Mouse (Mus musculus) myocyte (in vitro differentiated cells): Measurements from ENCODE around the gene Cd68. TPM values are rescaled to one million over a fixed set of nuclear protein-coding genes. Genes with fewer than 3 reads are reported as not detected.

Experiments
- H3K27me3 ChIP-seq: one replicate; pipeline ENCODE4 v1.6.1; 2011; ENCODE audit not compliant: control insufficient read depth, insufficient read depth, insufficient read length
- H3K36me3 ChIP-seq: one replicate; pipeline ENCODE4 v1.6.1; 2011; ENCODE audit not compliant: control insufficient read depth, insufficient read depth
- H3K4me2 ChIP-seq: one replicate; pipeline ENCODE4 v1.6.1; 2011; ENCODE audit warnings: low read depth, control low read depth
- H3K4me3 ChIP-seq: one replicate; pipeline ENCODE4 v1.5.1; 2011; ENCODE audit warnings: mild to moderate bottlenecking, control low read depth, moderate library complexity
- H3K79me2 ChIP-seq: one replicate; pipeline ENCODE4 v1.6.1; 2011; ENCODE audit not compliant: control insufficient read depth, insufficient read depth
- H3ac ChIP-seq: one replicate; pipeline ENCODE4 v1.6.1; 2011; ENCODE audit not compliant: control insufficient read depth, insufficient read length
- CEBPB ChIP-seq: IDR thresholded peaks from 2 replicates; pipeline ENCODE4 v1.6.1; 2011; ENCODE audit warnings: mild to moderate bottlenecking, moderate library complexity; ENCODE audit not compliant: poor library complexity, insufficient read depth, severe bottlenecking
- E2F4 ChIP-seq: IDR thresholded peaks from one replicate; pipeline ENCODE4 v1.6.1; 2011; ENCODE audit warnings: mild to moderate bottlenecking, control low read depth, moderate library complexity; ENCODE audit not compliant: insufficient read depth
- MAX ChIP-seq: IDR thresholded peaks from one replicate; pipeline ENCODE4 v1.6.1; 2011; ENCODE audit warnings: low read depth, mild to moderate bottlenecking, control low read depth
- MYOD1 ChIP-seq, 3 experiments: IDR thresholded peaks; one replicate each; pipeline ENCODE4 v1.6.1; 2011; ENCODE audit warnings: control low read depth in 2 of 3, low read depth in 2 of 3, mild to moderate bottlenecking in 2 of 3, moderate library complexity in 1 of 3; ENCODE audit not compliant: insufficient read length in 2 of 3, control insufficient read depth in 1 of 3
- MYOG ChIP-seq, 3 experiments: IDR thresholded peaks; one replicate each; pipeline ENCODE4 v1.6.1; 2011; ENCODE audit warnings: control low read depth in 2 of 3, low read depth in 2 of 3, mild to moderate bottlenecking in 2 of 3; ENCODE audit not compliant: insufficient read length in 2 of 3, control insufficient read depth in 1 of 3, insufficient read depth in 1 of 3
- POLR2A ChIP-seq: IDR thresholded peaks from one replicate; pipeline ENCODE4 v1.6.1; 2011; ENCODE audit warnings: low read depth, mild to moderate bottlenecking, control low read depth, moderate library complexity; ENCODE audit not compliant: insufficient read length
- POLR2AphosphoS2 ChIP-seq: IDR thresholded peaks from one replicate; pipeline ENCODE4 v1.6.1; 2011; ENCODE audit warnings: low read depth, control low read depth; ENCODE audit not compliant: insufficient read length
- REST ChIP-seq: IDR thresholded peaks from one replicate; pipeline ENCODE4 v1.6.1; 2011; ENCODE audit warnings: mild to moderate bottlenecking, control low read depth, moderate library complexity; ENCODE audit not compliant: insufficient read depth, insufficient read length
- SRF ChIP-seq: IDR thresholded peaks from one replicate; pipeline ENCODE4 v1.6.1; 2011; ENCODE audit warnings: low read depth; ENCODE audit not compliant: control insufficient read depth, insufficient read length
- TCF12 ChIP-seq: IDR thresholded peaks from one replicate; pipeline ENCODE4 v1.6.1; 2011; ENCODE audit warnings: mild to moderate bottlenecking, control low read depth; ENCODE audit not compliant: poor library complexity, insufficient read depth, severe bottlenecking
- TCF3 ChIP-seq: IDR thresholded peaks from one replicate; pipeline ENCODE4 v1.6.1; 2011; ENCODE audit warnings: low read depth, control low read depth; ENCODE audit not compliant: insufficient read length
- USF1 ChIP-seq: IDR thresholded peaks from one replicate; pipeline ENCODE4 v1.6.1; 2011; ENCODE audit warnings: low read depth, mild to moderate bottlenecking, control low read depth, moderate library complexity
- polyA plus RNA-seq: library from polyadenylated mRNA; unstranded; fragments of >200 nt; fragmentation: generic; extraction: Trizol; gene quantifications from one replicate; pipeline ENCODE4 v1.2.1, GENCODE M21; 2012; ENCODE audit warnings: missing spikeins

The Cd68 gene
- polyA plus RNA-seq, 1 experiment: 0.96 TPM

- Histone ChIP-seq H3K27me3 (no peaks in the 10 kb centered on the region), H3K4me3 (no peak overlapping the region), H3K4me2 (no peak overlapping the region), H3K79me2 (no peaks in the 10 kb centered on the region), H3K36me3 (no peaks in the 10 kb centered on the region), H3ac (no peak overlapping the region)
- no peak for TF ChIP-seq TCF3
- TF ChIP-seq SRF: no peak
- TF ChIP-seq CEBPB: no peak
- no peak for TF ChIP-seq REST
- no peak for TF ChIP-seq USF1
- no peak for TF ChIP-seq TCF12
- no peak for TF ChIP-seq MYOD1 (IDR thresholded peaks at IDR 0.05; ENCODE audit: control insufficient read depth in 1 of 3, insufficient read length in 2 of 3, low read depth in 2 of 3)
- no peak for TF ChIP-seq MAX
- no peak for TF ChIP-seq MYOG (IDR thresholded peaks at IDR 0.05; ENCODE audit: control insufficient read depth in 1 of 3, insufficient read depth in 1 of 3, insufficient read length in 2 of 3, low read depth in 2 of 3)
- no peak for TF ChIP-seq E2F4
Measured at GRCm38 (mm10) chr11:69711082-69711481, 45.1 kb upstream of the Cd68 start.

- H3K27me3 ChIP-seq: no peaks in the 10 kb centered on the region
- H3ac ChIP-seq: no peak overlapping the region
Measured at GRCm38 (mm10) chr11:69710470-69710869, 44.5 kb upstream of the Cd68 start.

GRCm38 (mm10) chr11:69709554-69710446, 43.8 kb upstream of the Cd68 start:
- Histone ChIP-seq H3K36me3 (no peaks in the 10 kb centered on the region), H3K79me2 (no peaks in the 10 kb centered on the region), H3K4me2 (no peak overlapping the region), H3ac (no peak overlapping the region), H3K27me3 (no peaks in the 10 kb centered on the region), H3K4me3 (no peak overlapping the region)
- TF ChIP-seq TCF3 (no peak), POLR2A (no peak), MYOD1 (IDR thresholded peaks at IDR 0.05; ENCODE audit: control insufficient read depth in 1 of 3, insufficient read length in 2 of 3, low read depth in 2 of 3) (no peak), SRF (no peak), MYOG (IDR thresholded peaks at IDR 0.05; ENCODE audit: control insufficient read depth in 1 of 3, insufficient read depth in 1 of 3, insufficient read length in 2 of 3, low read depth in 2 of 3) (no peak), USF1 (no peak)

More at GRCm38 (mm10) chr11:69710470-69710869, 44.5 kb upstream of the Cd68 start:
- TF ChIP-seq MYOG (IDR thresholded peaks at IDR 0.05; ENCODE audit: control insufficient read depth in 1 of 3, insufficient read depth in 1 of 3, insufficient read length in 2 of 3, low read depth in 2 of 3) (no peak), MAX (no peak), E2F4 (no peak), SRF (no peak), CEBPB (no peak)
- Histone ChIP-seq H3K79me2 (no peaks in the 10 kb centered on the region), H3K4me2 (no peak overlapping the region), H3K36me3 (no peaks in the 10 kb centered on the region), H3K4me3 (no peak overlapping the region)

- no peak overlapping the region for H3ac ChIP-seq
- H3K79me2 ChIP-seq: no peaks in the 10 kb centered on the region
- TF ChIP-seq MAX: no peak
- no peak for TF ChIP-seq POLR2A
- H3K4me2 ChIP-seq: no peak overlapping the region
- no peaks in the 10 kb centered on the region for H3K27me3 ChIP-seq
- H3K36me3 ChIP-seq: no peaks in the 10 kb centered on the region
- no peak overlapping the region for H3K4me3 ChIP-seq
Measured at GRCm38 (mm10) chr11:69708614-69709265, 42.8 kb upstream of the Cd68 start.

GRCm38 (mm10) chr11:69707873-69708381, 42.0 kb upstream of the Cd68 start:
- H3K79me2 ChIP-seq: no peaks in the 10 kb centered on the region
- no peaks in the 10 kb centered on the region for H3K27me3 ChIP-seq
- H3K4me2 ChIP-seq: no peak overlapping the region
- H3K36me3 ChIP-seq: no peaks in the 10 kb centered on the region
- no peak overlapping the region for H3K4me3 ChIP-seq
- H3ac ChIP-seq: no peak overlapping the region
- no peak for TF ChIP-seq TCF3
- TF ChIP-seq POLR2AphosphoS2: no peak
- TF ChIP-seq CEBPB: no peak
- TF ChIP-seq SRF: no peak
- no peak for TF ChIP-seq E2F4
- TF ChIP-seq USF1: no peak
- no peak for TF ChIP-seq REST
- no peak for TF ChIP-seq POLR2A
- no peak for TF ChIP-seq MAX
